Mouse (Mus musculus) layer of hippocampus, adult 8-10 months (tissue): Measurements from ENCODE around the gene Luc7l2. TPM values are rescaled to one million over a fixed set of nuclear protein-coding genes. Genes with fewer than 3 reads are reported as not detected.

Experiments
- DNase-seq, 2 experiments: peaks; one replicate each; pipeline ENCODE4 v3.0.0; 2022; ENCODE audit warnings: low spot score in 2 of 2
- microRNA-seq, 2 experiments: library from miRNA; unstranded; fragments of <30 nt; microRNA quantifications; one replicate each; pipeline ENCODE4 v1.2.0; 2022
- total RNA-seq, 4 experiments: library from RNA; stranded (reverse); gene quantifications; 2 replicates each; pipeline ENCODE4 v1.2.4; 2022

Gene Luc7l2
- total RNA-seq, 4 experiments from 2014 or later: 185 to 230 (median 205) TPM

GRCm38 (mm10) chr6:38649545-38649944 lies 98.4 kb downstream of the Luc7l2 start:
- no peak for DNase-seq

GRCm38 (mm10) chr6:38650263-38650937 lies 99.3 kb downstream of the Luc7l2 start:
- DNase-seq: peak; percentile 54 to 69

Small RNA genes within 50 kb of the gene (microRNA-seq; reads per million reads assigned to microRNA genes)
- gene Mir7670: 0 reads per million in 2 experiments

Other genes with a start within 250 kb of the Luc7l2 start
- 10 to 100 TPM in 2 of 4 experiments, 1 to 10 TPM in 2; 5.0 to 12.5 (median 7.5) TPM for gene Zc3hav1, start 196.7 kb upstream of the Luc7l2 start, total RNA-seq
- 10 to 100 TPM; 11.5 to 14.4 (median 13.5) TPM for gene Ttc26, start 169.9 kb upstream of the Luc7l2 start, total RNA-seq
- gene Ubn2, start 117.4 kb upstream of the Luc7l2 start, total RNA-seq: 10 to 100 TPM; 49.4 to 59.6 (median 53.8) TPM
- 10 to 100 TPM; 41.7 to 64.3 (median 47.9) TPM for gene Fmc1, start 17.8 kb upstream of the Luc7l2 start, total RNA-seq
- gene Klrg2, start 85.9 kb downstream of the Luc7l2 start, total RNA-seq: 1 to 10 TPM in 2 of 4 experiments, under 1 TPM in 2; 0.64 to 2.1 (median 1.00) TPM
- gene Clec2l, start 111.7 kb downstream of the Luc7l2 start, total RNA-seq: 10 to 100 TPM; 44.2 to 56.9 (median 49.1) TPM